13 mouse cellular contexts compared by ENCODE assay signal in the genomic region with DNA sequence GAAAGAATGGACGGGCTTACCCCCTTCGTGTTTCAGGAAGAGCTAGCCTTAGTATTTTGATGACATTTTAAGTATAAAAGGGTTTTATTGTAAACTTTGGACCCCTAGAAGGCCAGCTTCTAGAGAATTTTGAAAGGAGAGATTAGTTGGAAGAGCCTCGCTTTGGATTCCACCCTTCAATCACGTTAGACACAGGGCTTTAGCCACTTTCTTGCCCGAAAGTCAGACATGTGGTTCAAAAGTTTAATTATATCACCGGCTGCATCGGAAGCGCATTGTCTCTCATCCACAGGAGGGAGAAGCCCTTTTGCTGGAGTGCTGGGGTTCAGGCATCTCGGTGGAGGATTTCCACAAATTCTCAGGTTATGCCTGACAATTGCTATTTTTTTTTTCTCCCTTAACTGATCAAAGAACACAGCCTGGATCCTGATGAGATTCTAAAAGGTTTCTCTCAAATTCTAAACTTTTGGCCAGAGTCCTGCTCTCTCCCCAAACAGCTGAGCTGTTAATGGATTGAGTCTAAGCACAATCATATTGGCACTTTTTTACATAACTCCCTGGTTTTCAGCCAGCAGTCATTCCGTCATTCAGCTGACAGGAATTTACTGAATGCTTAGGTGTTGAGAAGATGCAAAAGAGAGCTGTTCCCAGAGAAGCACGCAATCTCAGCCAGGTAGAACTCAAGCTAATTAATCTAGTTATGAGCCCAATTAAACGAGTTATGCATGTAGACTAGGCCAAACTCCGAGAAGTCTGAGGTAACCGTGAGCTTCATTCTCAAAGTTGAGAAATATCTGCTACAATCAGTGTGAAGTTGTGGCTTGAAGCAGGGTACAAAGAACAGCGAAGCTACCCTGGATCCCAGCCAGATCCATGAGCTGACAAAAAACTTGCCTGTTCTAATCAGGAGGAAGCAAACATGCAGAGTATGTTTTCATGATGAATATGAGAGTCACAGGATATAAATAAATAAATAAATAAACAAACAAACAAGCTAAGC.
A peak's percentile ranks its signal among the peaks of the same experiment; 100 is the strongest.
DNase-seq lines count a peak whose midpoint lies in the region; ATAC-seq and TF ChIP-seq lines count a peak whose summit lies in the region.
"Had no signal": no experiment of that assay in that cellular context is flagged by ENCODE, and none has a peak within 500 bp of the region (broad histone marks: within the 10 kb centered on the region; RNA-seq: fewer than 3 reads in every experiment).

No protein-coding gene starts in this region.

- H3K9me3 ChIP-seq in hindbrain, embryonic 16.5 days (ENCODE audit: control insufficient read depth, low read length), result no peaks in the 10 kb centered on the region
- no peaks in the 10 kb centered on the region for H3K9me3 ChIP-seq in hindbrain, embryonic 12.5 days (replicated peaks)
- H3K9me3 ChIP-seq in lung, postnatal 0 days (ENCODE audit: low read length), result no peaks in the 10 kb centered on the region
- no peaks in the 10 kb centered on the region for H3K9me3 ChIP-seq in forebrain, embryonic 14.5 days (replicated peaks; ENCODE audit: control insufficient read depth, low read length)
- H3K9me3 ChIP-seq in midbrain, embryonic 15.5 days, result no peaks in the 10 kb centered on the region
- H3K9me3 ChIP-seq: heart, embryonic 15.5 days; neural tube, embryonic 12.5 days; stomach, embryonic 15.5 days had no signal

- H3K4me1 ChIP-seq in hindbrain, embryonic 16.5 days (ENCODE audit: control insufficient read depth, insufficient read depth, low read depth, low read length), result peaks cover 8% of the 10 kb centered on the region
- H3K4me1 ChIP-seq in hindbrain, embryonic 12.5 days, result peaks cover 22% of the 10 kb centered on the region
- H3K4me1 ChIP-seq in lung, postnatal 0 days (ENCODE audit: insufficient read depth, low read depth, low read length), result no peaks in the 10 kb centered on the region
- peaks cover 21% of the 10 kb centered on the region for H3K4me1 ChIP-seq in forebrain, embryonic 14.5 days (ENCODE audit: control insufficient read depth, insufficient read depth, low read length)
- H3K4me1 ChIP-seq in midbrain, embryonic 15.5 days, result peaks cover 52% of the 10 kb centered on the region

- no peak overlapping the region for H3K4me3 ChIP-seq in hindbrain, embryonic 16.5 days (ENCODE audit: low read length)
- H3K4me3 ChIP-seq in hindbrain, embryonic 12.5 days, result no peak overlapping the region
- no peak overlapping the region for H3K4me3 ChIP-seq in lung, postnatal 0 days (ENCODE audit: low read depth, low read length)
- no peak overlapping the region for H3K4me3 ChIP-seq in forebrain, embryonic 14.5 days (ENCODE audit: low read depth, low read length)
- H3K4me3 ChIP-seq in midbrain, embryonic 15.5 days, result no peak overlapping the region
- H3K4me3 ChIP-seq: heart, embryonic 15.5 days; neural tube, embryonic 12.5 days; stomach, embryonic 15.5 days had no signal

- TF ChIP-seq EP300 in lung, postnatal 0 days (IDR thresholded peaks at IDR 0.05), result no peak

- 30% methylated on average over 15 of the region's 15 CpGs for WGBS in hindbrain, embryonic 16.5 days
- WGBS in hindbrain, embryonic 12.5 days, result 35% methylated on average over 15 of the region's 15 CpGs
- 47% methylated on average over 15 of the region's 15 CpGs for WGBS in lung, postnatal 0 days
- 13% methylated on average over 15 of the region's 15 CpGs for WGBS in forebrain, embryonic 14.5 days
- WGBS in midbrain, embryonic 15.5 days, result 17% methylated on average over 15 of the region's 15 CpGs

- H3K27me3 ChIP-seq in hindbrain, embryonic 16.5 days (replicated peaks; ENCODE audit: control insufficient read depth, insufficient read depth, low read length), result no peaks in the 10 kb centered on the region
- H3K27me3 ChIP-seq in hindbrain, embryonic 12.5 days, result no peaks in the 10 kb centered on the region
- H3K27me3 ChIP-seq in lung, postnatal 0 days (replicated peaks; ENCODE audit: insufficient read depth, low read length), result no peaks in the 10 kb centered on the region
- 0 out of 2 replicates have a peak, but pooled peaks cover 4% of the 10 kb centered on the region for H3K27me3 ChIP-seq in forebrain, embryonic 14.5 days (replicated peaks; ENCODE audit: control insufficient read depth, insufficient read depth, low read length)
- H3K27me3 ChIP-seq in midbrain, embryonic 15.5 days (replicated peaks), result 0 out of 2 replicates have a peak, but pooled peaks cover 2% of the 10 kb centered on the region
- H3K27me3 ChIP-seq: heart, embryonic 15.5 days; neural tube, embryonic 12.5 days; stomach, embryonic 15.5 days had no signal

- H3K27ac ChIP-seq in hindbrain, embryonic 16.5 days (ENCODE audit: low read depth, low read length), result no peak overlapping the region
- no peak overlapping the region for H3K27ac ChIP-seq in hindbrain, embryonic 12.5 days
- no peak overlapping the region for H3K27ac ChIP-seq in lung, postnatal 0 days (ENCODE audit: low read length)
- H3K27ac ChIP-seq in forebrain, embryonic 14.5 days (ENCODE audit: low read depth, low read length), result no peak overlapping the region
- no peak overlapping the region for H3K27ac ChIP-seq in midbrain, embryonic 15.5 days
- H3K27ac ChIP-seq: heart, embryonic 15.5 days; neural tube, embryonic 12.5 days; stomach, embryonic 15.5 days had no signal

- no peak for ATAC-seq in hindbrain, embryonic 16.5 days
- ATAC-seq in hindbrain, embryonic 12.5 days (ENCODE audit: low FRiP score), result no peak
- ATAC-seq in lung, postnatal 0 days, result no peak
- peak; percentile 30; the same call in 1 of the 2 replicates for ATAC-seq in forebrain, embryonic 14.5 days
- no peak for ATAC-seq in midbrain, embryonic 15.5 days (replicated peaks)
- no peak for ATAC-seq in inflammation-experienced regulatory T-cells, adult 6 months

- DNase-seq in lung, postnatal 36 days, result peak; percentile 23
- no peak for DNase-seq in lung, postnatal 0 days (ENCODE audit: low spot score)
- peak; percentile 42 for DNase-seq in forebrain, embryonic 14.5 days (ENCODE audit: low spot score)
- DNase-seq: adrenal gland, postnatal 10 days; cerebellum, postnatal 36 days; thymus, postnatal 36 days had no signal

- no peak for TF ChIP-seq CTCF in lung, postnatal 0 days (IDR thresholded peaks at IDR 0.05)

- H3K9ac ChIP-seq in hindbrain, embryonic 16.5 days (ENCODE audit: low read depth, low read length), result no peak overlapping the region
- H3K9ac ChIP-seq in hindbrain, embryonic 12.5 days, result no peak overlapping the region
- no peak overlapping the region for H3K9ac ChIP-seq in lung, postnatal 0 days (replicated peaks; ENCODE audit: low read depth)
- no peak overlapping the region for H3K9ac ChIP-seq in forebrain, embryonic 14.5 days (ENCODE audit: low read length)
- H3K9ac ChIP-seq in midbrain, embryonic 15.5 days, result no peak overlapping the region
- H3K9ac ChIP-seq: heart, embryonic 15.5 days; neural tube, embryonic 12.5 days; stomach, embryonic 15.5 days had no signal

- H3K36me3 ChIP-seq in hindbrain, embryonic 16.5 days (ENCODE audit: control insufficient read depth, insufficient read depth, low read length), result no peaks in the 10 kb centered on the region
- H3K36me3 ChIP-seq in hindbrain, embryonic 12.5 days, result no peaks in the 10 kb centered on the region
- no peaks in the 10 kb centered on the region for H3K36me3 ChIP-seq in lung, postnatal 0 days (ENCODE audit: insufficient read depth, low read length)
- no peaks in the 10 kb centered on the region for H3K36me3 ChIP-seq in forebrain, embryonic 14.5 days (ENCODE audit: control insufficient read depth, insufficient read depth, low read length)
- H3K36me3 ChIP-seq in midbrain, embryonic 15.5 days (replicated peaks), result no peaks in the 10 kb centered on the region
- H3K36me3 ChIP-seq: heart, embryonic 15.5 days; neural tube, embryonic 12.5 days; stomach, embryonic 15.5 days had no signal

- H3K4me2 ChIP-seq in hindbrain, embryonic 16.5 days (ENCODE audit: low read length), result 0 out of 2 replicates have a peak overlapping the region, but pooled peaks have one; percentile 21
- no peak overlapping the region for H3K4me2 ChIP-seq in hindbrain, embryonic 12.5 days (replicated peaks)
- H3K4me2 ChIP-seq in lung, postnatal 0 days (replicated peaks; ENCODE audit: low read depth, low read length), result no peak overlapping the region
- H3K4me2 ChIP-seq in forebrain, embryonic 14.5 days (ENCODE audit: low read length), result no peak overlapping the region
- H3K4me2 ChIP-seq in midbrain, embryonic 15.5 days, result 0 out of 2 replicates have a peak overlapping the region, but pooled peaks have one; percentile 3
- H3K4me2 ChIP-seq: heart, embryonic 15.5 days; neural tube, embryonic 12.5 days had no signal

Comparison
In these comparisons a context has a peak if more than half of its experiments do, and no peak if none do; other contexts are left out.
1. H3K4me2 ChIP-seq: peak in hindbrain, embryonic 16.5 days (single experiment) and midbrain, embryonic 15.5 days (single experiment); none in hindbrain, embryonic 12.5 days (single experiment), lung, postnatal 0 days (single experiment) and forebrain, embryonic 14.5 days (single experiment).